Comparison of ENCODE assay signal across 12 mouse cellular contexts in the genomic region with DNA sequence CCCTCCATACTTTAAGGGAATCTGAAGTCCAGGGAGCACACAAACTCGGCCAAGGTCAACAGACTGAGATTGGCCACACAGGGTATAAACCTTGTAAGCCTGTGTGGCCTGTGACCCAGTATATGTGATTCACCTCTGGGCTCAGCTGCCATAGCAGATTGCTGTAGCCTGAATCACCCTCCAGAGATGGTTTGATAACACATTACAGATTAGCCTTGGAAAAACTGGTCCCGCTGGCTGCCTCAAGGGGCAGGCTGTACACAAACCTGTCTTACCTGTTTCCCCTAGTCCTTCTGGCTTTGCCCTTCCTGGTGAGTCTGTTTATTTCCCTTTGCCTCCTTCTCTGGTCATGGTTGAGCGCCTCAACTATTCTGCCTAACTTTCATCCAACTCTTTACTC.
DNase-seq lines count a peak whose midpoint lies in the region; ATAC-seq and TF ChIP-seq lines count a peak whose summit lies in the region.
"Had no signal": no experiment of that assay in that cellular context is flagged by ENCODE, and none has a peak within 500 bp of the region (broad histone marks: within the 10 kb centered on the region; RNA-seq: fewer than 3 reads in every experiment).

No protein-coding gene starts in this region.

- H3K27me3 ChIP-seq in kidney, adult 2 months (replicated peaks; ENCODE audit: control insufficient read depth, insufficient read depth, low read length) = no peaks in the 10 kb centered on the region
- H3K27me3 ChIP-seq in lung, embryonic 16.5 days (ENCODE audit: control insufficient read depth, insufficient read depth, low read depth, low read length) = no peaks in the 10 kb centered on the region
- H3K27me3 ChIP-seq in heart, adult 2 months (ENCODE audit: control insufficient read depth, insufficient read depth, low read length) = no peaks in the 10 kb centered on the region
- H3K27me3 ChIP-seq: embryonic facial prominence, embryonic 15.5 days; heart, embryonic 13.5 days; hindbrain, embryonic 15.5 days; liver, embryonic 15.5 days had no signal

- intact Hi-C loops in heart, adult 2 months (cut with DNase I) = no loop called here

- DNase-seq in 3134 (ENCODE audit: extremely low read depth, insufficient read length, low spot score) (peak; percentile 13), liver (no peak)
- DNase-seq in adrenal gland, postnatal 10 days = peak; percentile 15
- peak; percentile 78 for DNase-seq in kidney, adult 2 months
- no peak for DNase-seq in frontal cortex, postnatal 14 days (ENCODE audit: low spot score in 2 of 2)
- DNase-seq in heart, adult 2 months = no peak
- no peak for DNase-seq in T-cell, adult 2 months (ENCODE audit: low spot score)

- no peak for TF ChIP-seq POLR2A in kidney, adult 2 months (IDR thresholded peaks at IDR 0.05; ENCODE audit: low read depth, low read length)
- no peak for TF ChIP-seq POLR2A in heart, adult 2 months (IDR thresholded peaks at IDR 0.05; ENCODE audit: insufficient read depth, low read depth, low read length)

- H3K27ac ChIP-seq in kidney, adult 2 months (ENCODE audit: insufficient read depth, low read depth, low read length) = peak overlapping the region; percentile 81; the same call in 1 of the 2 replicates
- H3K27ac ChIP-seq in lung, embryonic 16.5 days (ENCODE audit: low read length) = no peak overlapping the region
- H3K27ac ChIP-seq in heart, adult 2 months = no peak overlapping the region
- H3K27ac ChIP-seq: embryonic facial prominence, embryonic 15.5 days; heart, embryonic 13.5 days; hindbrain, embryonic 15.5 days; liver, embryonic 15.5 days had no signal

- H3K79me2 ChIP-seq in heart, adult 2 months (replicated peaks; ENCODE audit: control insufficient read depth, insufficient read depth, low read length) = no peaks in the 10 kb centered on the region

- H3K4me3 ChIP-seq in kidney, adult 2 months (ENCODE audit: insufficient read depth, low read depth, low read length) = no peak overlapping the region
- no peak overlapping the region for H3K4me3 ChIP-seq in lung, embryonic 16.5 days (ENCODE audit: low read length)
- no peak overlapping the region for H3K4me3 ChIP-seq in heart, adult 2 months
- H3K4me3 ChIP-seq: embryonic facial prominence, embryonic 15.5 days; heart, embryonic 13.5 days; hindbrain, embryonic 15.5 days; liver, embryonic 15.5 days had no signal

- 63% methylated on average over 3 of the region's 3 CpGs for WGBS in kidney, adult 2 months
- 50% methylated on average over 3 of the region's 3 CpGs for WGBS in lung, embryonic 16.5 days
- 55% methylated on average over 3 of the region's 3 CpGs for WGBS in heart, adult 2 months

- no peak overlapping the region for H3K9ac ChIP-seq in lung, embryonic 16.5 days (ENCODE audit: low read length)
- no peak overlapping the region for H3K9ac ChIP-seq in heart, adult 2 months (ENCODE audit: low read depth, low read length)
- H3K9ac ChIP-seq: embryonic facial prominence, embryonic 15.5 days; heart, embryonic 13.5 days; hindbrain, embryonic 15.5 days; liver, embryonic 15.5 days had no signal

- H3K4me1 ChIP-seq in kidney, adult 2 months (ENCODE audit: control insufficient read depth, insufficient read depth, low read length) = peaks cover 5% of the 10 kb centered on the region; the same call in 1 of the 2 replicates
- H3K4me1 ChIP-seq in lung, embryonic 16.5 days (replicated peaks; ENCODE audit: control insufficient read depth, insufficient read depth, low read length) = no peaks in the 10 kb centered on the region
- no peaks in the 10 kb centered on the region for H3K4me1 ChIP-seq in heart, adult 2 months (ENCODE audit: control insufficient read depth, insufficient read depth, low read length)
- H3K4me1 ChIP-seq: embryonic facial prominence, embryonic 15.5 days; heart, embryonic 13.5 days; hindbrain, embryonic 15.5 days; liver, embryonic 15.5 days had no signal

- no peak; the same call in 1 of the 2 replicates for TF ChIP-seq CTCF in kidney, adult 2 months (conservative IDR thresholded peaks at IDR 0.05; ENCODE audit: insufficient read depth, insufficient read length, low read depth, low read length)
- TF ChIP-seq CTCF in heart, adult 2 months (IDR thresholded peaks at IDR 0.05) = no peak

- no peaks in the 10 kb centered on the region for H3K36me3 ChIP-seq in kidney, adult 2 months (ENCODE audit: control insufficient read depth, insufficient read depth, low read length)
- H3K36me3 ChIP-seq in lung, embryonic 16.5 days (ENCODE audit: control insufficient read depth, insufficient read depth, low read length) = no peaks in the 10 kb centered on the region
- H3K36me3 ChIP-seq in heart, adult 2 months (ENCODE audit: control insufficient read depth, insufficient read depth, low read length) = no peaks in the 10 kb centered on the region
- H3K36me3 ChIP-seq: embryonic facial prominence, embryonic 15.5 days; heart, embryonic 13.5 days; hindbrain, embryonic 15.5 days; liver, embryonic 15.5 days had no signal

- H3K9me3 ChIP-seq in lung, embryonic 16.5 days (ENCODE audit: control insufficient read depth, low read length) = no peaks in the 10 kb centered on the region
- H3K9me3 ChIP-seq: embryonic facial prominence, embryonic 15.5 days; heart, embryonic 13.5 days; hindbrain, embryonic 15.5 days; liver, embryonic 15.5 days had no signal

- ATAC-seq in lung, embryonic 16.5 days (ENCODE audit: low read depth) = peak; percentile 69

- no peak for TF ChIP-seq EP300 in heart, adult 2 months (IDR thresholded peaks at IDR 0.05; ENCODE audit: insufficient read depth, low read depth, low read length)

- H3K4me2 ChIP-seq in lung, embryonic 16.5 days (ENCODE audit: low read depth, low read length) = no peak overlapping the region
- H3K4me2 ChIP-seq: embryonic facial prominence, embryonic 15.5 days; heart, embryonic 13.5 days; hindbrain, embryonic 15.5 days; liver, embryonic 15.5 days had no signal

Comparison
In these comparisons a context has a peak if more than half of its experiments do, and no peak if none do; other contexts are left out.
1. DNase-seq: peak in 3134 (single experiment), adrenal gland, postnatal 10 days (single experiment) and kidney, adult 2 months (single experiment); none in frontal cortex, postnatal 14 days (0 of 2), liver (single experiment), heart, adult 2 months (0 of 2) and T-cell, adult 2 months (single experiment).